Mouse (Mus musculus) B cell, adult 62 days (primary cell): ENCODE measurements around the gene Mrpl52. TPM values are rescaled to one million over a fixed set of nuclear protein-coding genes. Genes with fewer than 3 reads are reported as not detected.

ENCODE experiments used
- total RNA-seq: library from RNA; stranded (reverse); gene quantifications from 4 replicates; pipeline ENCODE4 v1.2.4, GENCODE M21; 2023

Mrpl52 gene
- 80.8 to 114 TPM (median 85.8 TPM) in 4 replicates for total RNA-seq

GRCm38 (mm10) chr14:54426689-54427398 is at the start of gene Mrpl52:
Mrpl52 (plus strand) TSS chr14:54426909.

GRCm38 (mm10) chr14:54417623-54418081 is 9.1 kb upstream of the Mrpl52 start, which contains the start of gene Slc7a7:
Slc7a7 (minus strand) TSS chr14:54417780.

GRCm38 (mm10) chr14:54431334-54432077 is 4.8 kb downstream of the Mrpl52 start, which contains the start of gene Mmp14:
Mmp14 (plus strand) TSS chr14:54431612.

GRCm38 (mm10) chr14:54463959-54464292 is 37.2 kb downstream of the Mrpl52 start, which contains the start of gene Lrp10:
Lrp10 (plus strand) TSS chr14:54464137.

GRCm38 (mm10) chr14:54475941-54476844 is 49.5 kb downstream of the Mrpl52 start, which contains the start of gene Rem2:
Rem2 (plus strand) TSS chr14:54476100.

Other genes with a start within 250 kb of the Mrpl52 start
- gene Dad1, start 172.8 kb upstream of the Mrpl52 start, total RNA-seq, result 142 to 157 TPM (median 146 TPM) in 4 replicates
- 9.4 to 14.0 TPM (median 12.0 TPM) in 4 replicates for gene Abhd4, start 172.7 kb upstream of the Mrpl52 start, total RNA-seq
- gene Olfr49, start 142.0 kb upstream of the Mrpl52 start, total RNA-seq, result 0.16 to 0.17 TPM in 2 of 4 replicates, not detected in the others
- gene Oxa1l, start 66.1 kb upstream of the Mrpl52 start, total RNA-seq, result 83.4 to 87.6 TPM (median 84.7 TPM) in 4 replicates
- 6.0 to 8.3 TPM (median 7.2 TPM) in 4 replicates for gene Slc7a7, start 9.1 kb upstream of the Mrpl52 start, total RNA-seq
- 0.47 to 0.92 TPM (median 0.78 TPM) in 4 replicates for gene Mmp14, start 4.7 kb downstream of the Mrpl52 start, total RNA-seq
- 174 to 205 TPM (median 187 TPM) in 4 replicates for gene Lrp10, start 37.2 kb downstream of the Mrpl52 start, total RNA-seq
- 0.63 to 3.1 TPM (median 1.5 TPM) in 4 replicates for gene Rem2, start 49.2 kb downstream of the Mrpl52 start, total RNA-seq
- 29.1 to 35.7 TPM (median 32.6 TPM) in 4 replicates for gene Prmt5, start 90.6 kb downstream of the Mrpl52 start, total RNA-seq
- 10.3 to 17.1 TPM (median 11.5 TPM) in 4 replicates for gene Haus4, start 127.7 kb downstream of the Mrpl52 start, total RNA-seq
- 0.17 to 0.22 TPM in 2 of 4 replicates, not detected in the others for gene Ajuba, start 150.6 kb downstream of the Mrpl52 start, total RNA-seq
- 4.6 to 9.6 TPM (median 5.2 TPM) in 4 replicates for gene 4931414P19Rik, start 179.1 kb downstream of the Mrpl52 start, total RNA-seq
- 50.0 to 57.9 TPM (median 52.8 TPM) in 4 replicates for gene Psmb5, start 191.1 kb downstream of the Mrpl52 start, total RNA-seq
- not detected in 4 replicates for gene Psmb11, start 194.5 kb downstream of the Mrpl52 start, total RNA-seq
- not detected in 4 replicates for gene Gm17606, start 214.0 kb downstream of the Mrpl52 start, total RNA-seq
- 2.9 to 5.7 TPM (median 3.5 TPM) in 4 replicates for gene Cdh24, start 214.5 kb downstream of the Mrpl52 start, total RNA-seq